Mouse (Mus musculus) forebrain, embryonic 14.5 days (tissue): Measurements from ENCODE around the gene Svs5. TPM values are rescaled to one million over a fixed set of nuclear protein-coding genes. Genes with fewer than 3 reads are reported as not detected.
"Not testable (repeated sequence)": the region's sequence is repeated elsewhere in the genome, so short reads cannot be mapped to it uniquely, and the experiment has no call there.

Experiments used
- ATAC-seq: fragments of 200-750 bp; cut with Nextera tagmentation; 2 replicates; pipeline ENCODE4 v1.8.0; 2017; ENCODE audit warnings: mild to moderate bottlenecking, moderate library complexity
- DNase-seq: peaks from one replicate; pipeline ENCODE4 v3.0.0-alpha.2; 2015; ENCODE audit warnings: low spot score
- H3K27ac ChIP-seq: fragments of 300-500 bp; sonication (generic); 2 replicates; pipeline ENCODE4 v1.5.1; 2014; ENCODE audit warnings: low read depth, mild to moderate bottlenecking, control low read depth, low read length, moderate library complexity
- H3K27me3 ChIP-seq: fragments of 300-500 bp; sonication (generic); replicated peaks from 2 replicates; pipeline ENCODE4 v1.6.1; 2014; ENCODE audit warnings: low read length, control low read depth, mixed read lengths; ENCODE audit not compliant: control insufficient read depth, insufficient read depth
- H3K36me3 ChIP-seq: fragments of 300-500 bp; sonication (generic); 2 replicates; pipeline ENCODE4 v1.6.1; 2014; ENCODE audit warnings: low read length, control low read depth; ENCODE audit not compliant: control insufficient read depth, insufficient read depth
- H3K4me1 ChIP-seq: fragments of 300-500 bp; sonication (generic); 2 replicates; pipeline ENCODE4 v1.6.1; 2014; ENCODE audit warnings: antibody characterized with exemption, low read length, control low read depth; ENCODE audit not compliant: control insufficient read depth, insufficient read depth
- H3K4me2 ChIP-seq: fragments of 300-500 bp; sonication (generic); 2 replicates; pipeline ENCODE4 v1.6.1; 2014; ENCODE audit warnings: mild to moderate bottlenecking, control low read depth, low read length
- H3K4me3 ChIP-seq: fragments of 300-500 bp; sonication (generic); 2 replicates; pipeline ENCODE4 v1.5.1; 2014; ENCODE audit warnings: low read depth, low read length, control low read depth
- H3K9ac ChIP-seq: fragments of 300-500 bp; sonication (generic); 2 replicates; pipeline ENCODE4 v1.6.1; 2014; ENCODE audit warnings: mild to moderate bottlenecking, low read length, control low read depth, moderate library complexity
- H3K9me3 ChIP-seq: fragments of 300-500 bp; sonication (generic); replicated peaks from 2 replicates; pipeline ENCODE4 v1.6.1; 2016; ENCODE audit warnings: low read length, control low read depth, mixed read lengths; ENCODE audit not compliant: control insufficient read depth
- WGBS: fragments of 180-500 bp; shearing (Covaris S2); extraction: QIAGEN DNeasy Blood & Tissue Kit; methylation state at CpG from one replicate; pipeline ENCODE4 v1.1.7; 2014; 5-methylcytosine and 5-hydroxymethylcytosine counted together
- polyA plus RNA-seq: library from polyadenylated mRNA; unstranded; fragments of >200 nt; fragmentation: Nextera tagmentation; extraction: Ambion mirVana; gene quantifications from 2 replicates; pipeline ENCODE4 v1.2.1, GENCODE M21; 2014

The Svs5 gene
- not detected in 2 replicates for polyA plus RNA-seq

- 75% methylated on average over 3 of the region's 3 CpGs for WGBS
- H3K27ac ChIP-seq, ATAC-seq, H3K4me2 ChIP-seq, DNase-seq, H3K36me3 ChIP-seq, H3K4me1 ChIP-seq, H3K4me3 ChIP-seq, H3K27me3 ChIP-seq, H3K9me3 ChIP-seq, H3K9ac ChIP-seq: not testable (repeated sequence)
Observed at GRCm38 (mm10) chr2:164332440-164332839, at the start of gene Svs5. TSS of gene Svs5 (plus strand) at chr2:164332740.

- H3K9ac ChIP-seq, H3K4me3 ChIP-seq, H3K27me3 ChIP-seq, H3K27ac ChIP-seq, H3K4me2 ChIP-seq, ATAC-seq, H3K36me3 ChIP-seq, H3K9me3 ChIP-seq, H3K4me1 ChIP-seq, DNase-seq: not testable (repeated sequence)
- 78% methylated on average over 1 of the region's 1 CpGs for WGBS
Observed at GRCm38 (mm10) chr2:164288968-164289367, 43.6 kb upstream of the Svs5 start, which contains the start of gene Svs3a. TSS of gene Svs3a (plus strand) at chr2:164289268.

GRCm38 (mm10) chr2:164312599-164312998 lies 19.9 kb upstream of the Svs5 start:
- Histone ChIP-seq H3K9me3 (no peaks in the 10 kb centered on the region), H3K9ac (no peak overlapping the region), H3K4me1 (no peaks in the 10 kb centered on the region), H3K4me3 (no peak overlapping the region), H3K27ac (no peak overlapping the region), H3K36me3 (no peaks in the 10 kb centered on the region), H3K27me3 (no peaks in the 10 kb centered on the region), H3K4me2 (no peak overlapping the region)
- 86% methylated on average over 5 of the region's 5 CpGs for WGBS
- ATAC-seq (no peak), DNase-seq (no peak)

DNA sequence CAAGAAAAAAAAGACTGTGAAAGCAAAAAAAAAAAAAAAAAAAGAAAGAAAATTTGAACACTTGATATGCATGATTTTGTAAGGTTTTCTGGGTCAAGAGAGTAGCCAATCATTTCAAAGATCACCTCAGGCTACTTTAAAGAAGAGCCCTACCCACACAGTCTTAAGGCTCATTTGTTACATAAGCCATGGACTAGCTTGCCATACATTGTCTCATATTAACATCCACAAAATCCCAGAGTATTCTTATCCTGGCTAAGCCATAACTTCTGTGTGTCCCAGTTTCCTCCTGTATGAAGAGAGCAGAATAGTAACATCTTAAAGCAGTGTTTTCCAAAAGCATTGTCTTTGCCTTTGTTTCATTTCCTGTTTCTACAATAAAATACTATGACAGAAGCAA lies 17.1 kb upstream of the Svs5 start:
- H3K9me3 ChIP-seq, H3K27ac ChIP-seq, H3K4me1 ChIP-seq, H3K36me3 ChIP-seq, DNase-seq, ATAC-seq, H3K4me2 ChIP-seq, H3K4me3 ChIP-seq, H3K27me3 ChIP-seq, H3K9ac ChIP-seq: not testable (repeated sequence)

DNA sequence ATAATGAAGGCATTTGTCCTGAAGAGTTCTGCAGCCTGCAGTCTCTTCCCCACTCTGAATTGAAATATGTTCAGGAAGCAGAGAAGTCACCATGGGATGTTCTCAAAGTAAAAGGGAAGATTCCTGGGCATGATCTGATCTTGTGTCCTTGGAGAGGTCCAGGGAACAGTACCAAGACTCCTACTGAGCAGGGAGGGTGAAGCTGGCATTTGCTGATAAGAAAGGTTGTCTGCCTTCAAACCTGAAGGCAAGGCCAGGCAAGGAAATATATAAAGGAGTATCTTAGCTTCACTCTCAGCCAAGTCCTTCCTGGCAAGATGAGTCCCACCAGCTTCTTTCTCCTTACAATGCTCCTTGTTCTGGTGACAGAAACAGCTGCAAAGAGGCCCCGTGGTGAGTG lies 16.1 kb upstream of the Svs5 start, which contains the start of gene Svs6:
TSS of gene Svs6 (plus strand) at position 301 of the 400 bp plus-strand sequence.
- DNase-seq, H3K4me3 ChIP-seq, H3K4me1 ChIP-seq, H3K4me2 ChIP-seq, ATAC-seq, H3K27ac ChIP-seq, H3K9me3 ChIP-seq, H3K9ac ChIP-seq, H3K36me3 ChIP-seq, H3K27me3 ChIP-seq: not testable (repeated sequence)
- 67% methylated on average over 1 of the region's 1 CpGs for WGBS

GRCm38 (mm10) chr2:164320983-164321382 lies 11.6 kb upstream of the Svs5 start:
- no peak for DNase-seq
- H3K27ac ChIP-seq = no peak overlapping the region
- H3K4me1 ChIP-seq = no peaks in the 10 kb centered on the region
- H3K4me3 ChIP-seq = no peak overlapping the region
- H3K9me3 ChIP-seq = no peaks in the 10 kb centered on the region
- no peaks in the 10 kb centered on the region for H3K36me3 ChIP-seq
- no peak overlapping the region for H3K4me2 ChIP-seq
- 89% methylated on average over 6 of the region's 6 CpGs for WGBS
- H3K9ac ChIP-seq = no peak overlapping the region
- ATAC-seq = no peak
- H3K27me3 ChIP-seq = no peaks in the 10 kb centered on the region

- not testable (repeated sequence) for H3K9me3 ChIP-seq, H3K9ac ChIP-seq, ATAC-seq, H3K27ac ChIP-seq, H3K4me2 ChIP-seq, H3K36me3 ChIP-seq, H3K27me3 ChIP-seq, DNase-seq, H3K4me1 ChIP-seq, H3K4me3 ChIP-seq
- WGBS = 100% methylated on average over 1 of the region's 1 CpGs
Observed at GRCm38 (mm10) chr2:164343732-164344131, 11.2 kb downstream of the Svs5 start.

DNA sequence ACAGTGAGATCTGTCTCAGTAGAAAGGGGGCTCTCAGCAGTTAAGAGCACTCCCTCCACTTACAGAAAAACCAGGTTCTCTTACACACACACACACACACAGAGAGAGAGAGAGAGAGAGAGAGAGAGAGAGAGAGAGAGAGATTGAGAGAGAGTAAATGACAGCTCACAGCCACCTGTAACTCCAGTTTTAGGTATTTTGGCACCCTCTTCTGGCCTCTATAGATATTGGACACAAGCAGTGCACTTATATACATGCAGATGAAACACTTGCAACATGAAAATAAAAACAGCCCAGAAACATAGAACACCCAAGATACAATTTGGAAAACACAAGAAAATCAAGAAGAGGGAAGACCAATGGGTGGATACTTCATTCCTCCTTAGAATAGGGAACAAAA lies 15.2 kb downstream of the Svs5 start:
- not testable (repeated sequence) for H3K4me3 ChIP-seq, H3K27me3 ChIP-seq, H3K9me3 ChIP-seq, H3K27ac ChIP-seq, H3K4me2 ChIP-seq, H3K36me3 ChIP-seq, H3K9ac ChIP-seq, DNase-seq, ATAC-seq, H3K4me1 ChIP-seq

GRCm38 (mm10) chr2:164348980-164349379 lies 16.4 kb downstream of the Svs5 start:
- DNase-seq = peak; percentile 10

More at GRCm38 (mm10) chr2:164348980-164349379, 16.4 kb downstream of the Svs5 start:
- Histone ChIP-seq H3K4me2 (no peak overlapping the region), H3K4me3 (no peak overlapping the region), H3K4me1 (no peaks in the 10 kb centered on the region), H3K27me3 (no peaks in the 10 kb centered on the region), H3K36me3 (no peaks in the 10 kb centered on the region), H3K9me3 (no peaks in the 10 kb centered on the region), H3K9ac (no peak overlapping the region), H3K27ac (no peak overlapping the region)
- ATAC-seq = no peak
- 93% methylated on average over 3 of the region's 3 CpGs for WGBS
